Mouse (Mus musculus) cerebellum, adult 2 months (tissue): Measurements from ENCODE around the gene Fam222b.

Experiments used
- CTCF ChIP-seq: fragments of 200-500 bp; IDR thresholded peaks from 2 replicates; pipeline ENCODE4 v1.5.1; 2011; ENCODE audit warnings: low read depth, mild to moderate bottlenecking, control low read depth, low read length, moderate library complexity, borderline replicate concordance; ENCODE audit not compliant: insufficient read depth
- POLR2A ChIP-seq: fragments of 200-500 bp; IDR thresholded peaks from 2 replicates; pipeline ENCODE4 v1.6.1; 2011; ENCODE audit warnings: low read length, control low read depth, borderline replicate concordance; ENCODE audit not compliant: insufficient read depth

GRCm38 (mm10) chr11:78066641-78067040 lies 27.8 kb upstream of the Fam222b start:
- TF ChIP-seq POLR2A (no peak), CTCF (no peak)
